Mouse (Mus musculus) cerebellum, adult 2 months (tissue): ENCODE data around the gene Thbd. TPM values are rescaled to one million over a fixed set of nuclear protein-coding genes. Genes with fewer than 3 reads are reported as not detected.

Source experiments
- DNase-seq, 2 experiments: peaks; one replicate each; pipeline ENCODE4 v3.0.0; 2021
- H3K27ac ChIP-seq: fragments of 200-500 bp; 2 replicates; pipeline ENCODE4 v1.5.1; 2012; ENCODE audit warnings: low read length, control low read depth, inconsistent platforms; ENCODE audit not compliant: insufficient read depth
- H3K27me3 ChIP-seq: fragments of 200-500 bp; 2 replicates; pipeline ENCODE4 v1.6.1; 2012; ENCODE audit warnings: inconsistent platforms, mild to moderate bottlenecking, low read length, moderate library complexity; ENCODE audit not compliant: control insufficient read depth, insufficient read depth
- H3K4me1 ChIP-seq: fragments of 200-500 bp; 2 replicates; pipeline ENCODE4 v1.6.1; 2011; ENCODE audit warnings: low read length; ENCODE audit not compliant: control insufficient read depth, insufficient read depth
- H3K4me3 ChIP-seq: fragments of 200-500 bp; replicated peaks from 2 replicates; pipeline ENCODE3; 2011; ENCODE audit warnings: mild to moderate bottlenecking, low read depth, low read length, control low read depth; ENCODE audit not compliant: insufficient read depth
- CTCF ChIP-seq: fragments of 200-500 bp; IDR thresholded peaks from 2 replicates; pipeline ENCODE4 v1.5.1; 2011; ENCODE audit warnings: low read depth, mild to moderate bottlenecking, control low read depth, low read length, moderate library complexity, borderline replicate concordance; ENCODE audit not compliant: insufficient read depth
- POLR2A ChIP-seq: fragments of 200-500 bp; IDR thresholded peaks from 2 replicates; pipeline ENCODE4 v1.6.1; 2011; ENCODE audit warnings: low read length, control low read depth, borderline replicate concordance; ENCODE audit not compliant: insufficient read depth
- WGBS: fragments of 180-500 bp; shearing (Covaris S2); methylation state at CpG from one replicate; pipeline ENCODE4 v1.1.7; 2018; 5-methylcytosine and 5-hydroxymethylcytosine counted together
- polyA plus RNA-seq: library from polyadenylated mRNA; depleted of rRNA; stranded (reverse); fragments of >200 nt; gene quantifications from 2 replicates; pipeline ENCODE4 v1.2.3, GENCODE M21; 2012

Thbd gene
- polyA plus RNA-seq, 1 experiment = 6.3 TPM

- DNase-seq = no peak
- Histone ChIP-seq H3K4me1 (no peaks in the 10 kb centered on the region), H3K27me3 (no peaks in the 10 kb centered on the region), H3K27ac (no peak overlapping the region), H3K4me3 (no peak overlapping the region)
- WGBS = 68% methylated on average over 2 of the region's 2 CpGs
- TF ChIP-seq CTCF = no peak
- no peak for TF ChIP-seq POLR2A
Observed at GRCm38 (mm10) chr2:148432346-148432745, 24.4 kb upstream of the Thbd start.

- H3K27me3 ChIP-seq = no peaks in the 10 kb centered on the region
- H3K27ac ChIP-seq = no peak overlapping the region
- DNase-seq = no peak
- H3K4me1 ChIP-seq = no peaks in the 10 kb centered on the region
- no peak for TF ChIP-seq POLR2A
- no peak for TF ChIP-seq CTCF
- 72% methylated on average over 4 of the region's 4 CpGs for whole genome bisulfite sequencing
- H3K4me3 ChIP-seq = no peak overlapping the region
Observed at GRCm38 (mm10) chr2:148430941-148431340, 23.0 kb upstream of the Thbd start.

GRCm38 (mm10) chr2:148429001-148429505 is 21.1 kb upstream of the Thbd start:
- Histone ChIP-seq H3K4me1 (no peaks in the 10 kb centered on the region), H3K4me3 (no peak overlapping the region), H3K27ac (no peak overlapping the region), H3K27me3 (no peaks in the 10 kb centered on the region)
- TF ChIP-seq CTCF (no peak), POLR2A (no peak)
- DNase-seq = no peak

GRCm38 (mm10) chr2:148428523-148428922 is 20.5 kb upstream of the Thbd start:
- H3K27ac ChIP-seq = no peak overlapping the region
- H3K4me1 ChIP-seq = no peaks in the 10 kb centered on the region
- WGBS = 80% methylated on average over 3 of the region's 3 CpGs
- TF ChIP-seq CTCF (no peak), POLR2A (no peak)
- no peak for DNase-seq
- no peak overlapping the region for H3K4me3 ChIP-seq
- no peaks in the 10 kb centered on the region for H3K27me3 ChIP-seq

- 82% methylated on average over 3 of the region's 3 CpGs for WGBS
- no peak for TF ChIP-seq CTCF
- no peak for TF ChIP-seq POLR2A
- Histone ChIP-seq H3K27me3 (no peaks in the 10 kb centered on the region), H3K27ac (no peak overlapping the region), H3K4me1 (no peaks in the 10 kb centered on the region), H3K4me3 (no peak overlapping the region)
- DNase-seq = no peak
Observed at GRCm38 (mm10) chr2:148427553-148427952, 19.6 kb upstream of the Thbd start.

GRCm38 (mm10) chr2:148425709-148426382 is 17.9 kb upstream of the Thbd start:
- Histone ChIP-seq H3K4me1 (no peaks in the 10 kb centered on the region), H3K27me3 (no peaks in the 10 kb centered on the region), H3K27ac (no peak overlapping the region), H3K4me3 (no peak overlapping the region)
- WGBS = 89% methylated on average over 5 of the region's 5 CpGs
- no peak for DNase-seq
- TF ChIP-seq CTCF = no peak
- TF ChIP-seq POLR2A = no peak

GRCm38 (mm10) chr2:148421706-148422105 is 13.7 kb upstream of the Thbd start:
- Histone ChIP-seq H3K27me3 (no peaks in the 10 kb centered on the region), H3K4me1 (no peaks in the 10 kb centered on the region), H3K27ac (no peak overlapping the region), H3K4me3 (no peak overlapping the region)
- 72% methylated on average over 1 of the region's 1 CpGs for WGBS
- no peak for TF ChIP-seq CTCF
- TF ChIP-seq POLR2A = no peak
- no peak for DNase-seq

- no peak for DNase-seq
- no peak for TF ChIP-seq POLR2A
- TF ChIP-seq CTCF = no peak
- Histone ChIP-seq H3K4me3 (no peak overlapping the region), H3K4me1 (no peaks in the 10 kb centered on the region), H3K27ac (no peak overlapping the region), H3K27me3 (no peaks in the 10 kb centered on the region)
- WGBS = 54% methylated on average over 1 of the region's 1 CpGs
Observed at GRCm38 (mm10) chr2:148421112-148421511, 13.1 kb upstream of the Thbd start.
